Mouse (Mus musculus) embryonic fibroblast, embryonic 13.5 days (primary cell): ENCODE measurements around the gene Lmnb2.

ENCODE experiments used
- CTCF ChIP-seq: IDR thresholded peaks from 2 replicates; pipeline ENCODE4 v1.5.1; 2011; ENCODE audit warnings: mild to moderate bottlenecking, control low read depth, low read length, moderate library complexity, borderline replicate concordance; ENCODE audit not compliant: insufficient read depth
- POLR2A ChIP-seq: IDR thresholded peaks from 2 replicates; pipeline ENCODE4 v1.6.1; 2011; ENCODE audit warnings: low read depth, mild to moderate bottlenecking, control low read depth, low read length, moderate library complexity

- TF ChIP-seq POLR2A (no peak), CTCF (no peak)
Measured at GRCm38 (mm10) chr10:80904709-80905108, 13.3 kb downstream of the Lmnb2 start.
